Mouse (Mus musculus) left cerebral cortex, postnatal 10 days (tissue): ENCODE results near the gene Ces2h. TPM values are rescaled to one million over a fixed set of nuclear protein-coding genes. Genes with fewer than 3 reads are reported as not detected.
"Not testable (repeated sequence)": the region's sequence is repeated elsewhere in the genome, so short reads cannot be mapped to it uniquely, and the experiment has no call there.

Source experiments
- DNase-seq, 2 experiments: peaks; one replicate each; pipeline ENCODE4 v3.0.0; 2021 to 2022; ENCODE audit warnings: low spot score in 2 of 2, mixed read lengths in 1 of 2; ENCODE audit errors: extremely low spot score in 1 of 2
- intact Hi-C: fragments of 180-260 bp; cut with DNase I; formaldehyde crosslinking; loops from one replicate; pipeline ENCODE4 v1.15.1; 2025
- total RNA-seq, 2 experiments: library from RNA; stranded (reverse); gene quantifications; 2 replicates each; pipeline ENCODE4 v1.2.3; 2021

The Ces2h gene
- total RNA-seq, 2 experiments from 2014 or later = not detected

DNA sequence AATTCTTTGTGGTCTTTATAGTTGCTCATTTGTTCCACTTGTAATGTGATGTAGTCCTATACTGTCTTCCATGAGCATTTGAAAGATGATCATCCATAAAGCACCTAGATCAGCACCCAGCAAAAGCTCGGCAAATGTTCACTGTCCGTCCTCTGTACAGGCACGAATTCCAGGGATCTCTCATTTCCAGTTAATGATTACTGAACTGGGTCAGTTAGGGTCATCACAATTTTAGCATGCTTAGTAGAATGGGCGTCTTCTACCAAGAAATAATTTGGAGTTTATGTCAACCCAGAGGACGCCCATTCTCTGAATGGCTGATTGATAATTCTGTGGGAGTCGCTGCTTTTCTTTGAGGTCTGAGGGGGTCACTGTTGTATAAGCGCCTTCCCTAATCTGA is 67.3 kb downstream of the Ces2h start:
- DNase-seq, intact Hi-C loops: not testable (repeated sequence)

DNA sequence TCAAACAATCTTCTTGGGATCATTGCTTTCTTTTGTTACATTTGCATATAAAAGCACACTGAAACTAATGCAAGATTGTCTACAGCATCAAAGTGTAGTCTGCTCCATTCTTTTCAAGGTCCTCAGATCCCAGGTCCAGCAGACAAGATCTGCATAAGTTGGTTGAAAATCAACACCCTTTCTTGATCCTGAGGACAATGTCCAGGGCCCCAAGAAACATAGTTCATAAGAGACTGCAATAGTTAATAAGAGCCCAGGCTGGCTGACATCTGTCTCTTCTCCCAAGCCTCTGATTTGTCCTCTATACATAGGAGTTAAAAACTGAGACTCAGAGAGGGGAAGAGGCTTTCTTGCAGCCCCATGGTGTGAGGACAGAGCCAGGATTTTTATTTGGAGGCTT is 68.3 kb downstream of the Ces2h start:
- no peak for DNase-seq
- intact Hi-C loops = no loop called here

Other genes with a start within 250 kb of the Ces2h start
- under 1 TPM; 0.26 to 0.45 TPM for gene Ces2b, start 169.3 kb upstream of the Ces2h start, total RNA-seq
- not detected for gene Ces2c, start 153.8 kb upstream of the Ces2h start, total RNA-seq
- gene Ces2e, start 74.6 kb upstream of the Ces2h start, total RNA-seq = under 1 TPM in 1 of 2 experiments, not detected in 1; 0.16 TPM
- not detected for gene Ces2f, start 53.5 kb upstream of the Ces2h start, total RNA-seq
- gene Ces2g, start 39.1 kb upstream of the Ces2h start, total RNA-seq = under 1 TPM; 0.20 to 0.39 TPM
- gene Ces3a, start 47.7 kb downstream of the Ces2h start, total RNA-seq = not detected
- gene Ces3b, start 82.9 kb downstream of the Ces2h start, total RNA-seq = not detected
- not detected for gene Ces4a, start 130.9 kb downstream of the Ces2h start, total RNA-seq
- gene Cbfb, start 169.8 kb downstream of the Ces2h start, total RNA-seq = 10 to 100 TPM; 20.9 to 23.0 TPM
- gene D230025D16Rik, start 224.3 kb downstream of the Ces2h start, total RNA-seq = 10 to 100 TPM; 27.5 to 28.0 TPM